Mouse (Mus musculus): ENCODE results near the gene March4. TPM values are rescaled to one million over a fixed set of nuclear protein-coding genes. Genes with fewer than 3 reads are reported as not detected.

March4 gene
- polyA plus RNA-seq, 1 experiment, result 0.07 TPM

GRCm38 (mm10) chr1:72455923-72456322 lies 80.8 kb downstream of the March4 start:
- Histone ChIP-seq H3K36me3 (replicated peaks; ENCODE audit: low read length) (no peaks in the 10 kb centered on the region), H3K27me3 (replicated peaks) (no peaks in the 10 kb centered on the region), H3K9me3 (no peaks in the 10 kb centered on the region), H3K4me1 (no peaks in the 10 kb centered on the region), H3K4me3 (replicated peaks) (no peak overlapping the region)
- TF ChIP-seq FLI1 (IDR thresholded peaks at IDR 0.05; ENCODE audit: low read length) (no peak), GATA1 (IDR thresholded peaks at IDR 0.05; ENCODE audit: borderline replicate concordance, low read length) (no peak)

- TF ChIP-seq FLI1 (IDR thresholded peaks at IDR 0.05; ENCODE audit: low read length) (no peak), GATA1 (IDR thresholded peaks at IDR 0.05; ENCODE audit: borderline replicate concordance, low read length) (no peak)
- Histone ChIP-seq H3K4me3 (replicated peaks) (no peak overlapping the region), H3K36me3 (replicated peaks; ENCODE audit: low read length) (no peaks in the 10 kb centered on the region), H3K4me1 (peaks cover 5% of the 10 kb centered on the region; the same call in 1 of the 2 replicates), H3K9me3 (no peaks in the 10 kb centered on the region), H3K27me3 (replicated peaks) (no peaks in the 10 kb centered on the region)
These were observed 82.0 kb downstream of the March4 start for GRCm38 (mm10) chr1:72454733-72455201.

- Histone ChIP-seq H3K4me1 (peaks cover 6% of the 10 kb centered on the region; the same call in 1 of the 2 replicates), H3K27me3 (replicated peaks) (no peaks in the 10 kb centered on the region), H3K9me3 (no peaks in the 10 kb centered on the region), H3K36me3 (replicated peaks; ENCODE audit: low read length) (no peaks in the 10 kb centered on the region), H3K4me3 (replicated peaks) (no peak overlapping the region)
- TF ChIP-seq FLI1 (IDR thresholded peaks at IDR 0.05; ENCODE audit: low read length), result no peak
- no peak for TF ChIP-seq GATA1 (IDR thresholded peaks at IDR 0.05; ENCODE audit: borderline replicate concordance, low read length)
These were observed 83.9 kb downstream of the March4 start for GRCm38 (mm10) chr1:72452839-72453238.

GRCm38 (mm10) chr1:72450790-72451189 lies 85.9 kb downstream of the March4 start:
- H3K9me3 ChIP-seq, result no peaks in the 10 kb centered on the region
- peaks cover 6% of the 10 kb centered on the region; the same call in 1 of the 2 replicates for H3K4me1 ChIP-seq
- H3K36me3 ChIP-seq (replicated peaks; ENCODE audit: low read length), result no peaks in the 10 kb centered on the region
- no peaks in the 10 kb centered on the region for H3K27me3 ChIP-seq (replicated peaks)
- H3K4me3 ChIP-seq (replicated peaks), result no peak overlapping the region
- TF ChIP-seq GATA1 (IDR thresholded peaks at IDR 0.05; ENCODE audit: borderline replicate concordance, low read length) (no peak), FLI1 (IDR thresholded peaks at IDR 0.05; ENCODE audit: low read length) (no peak)

GRCm38 (mm10) chr1:72449752-72450151 lies 87.0 kb downstream of the March4 start:
- H3K9me3 ChIP-seq, result no peaks in the 10 kb centered on the region
- H3K36me3 ChIP-seq (replicated peaks; ENCODE audit: low read length), result no peaks in the 10 kb centered on the region
- peaks cover 6% of the 10 kb centered on the region; the same call in 1 of the 2 replicates for H3K4me1 ChIP-seq
- no peaks in the 10 kb centered on the region for H3K27me3 ChIP-seq (replicated peaks)
- no peak overlapping the region for H3K4me3 ChIP-seq (replicated peaks)
- TF ChIP-seq FLI1 (IDR thresholded peaks at IDR 0.05; ENCODE audit: low read length), result no peak
- no peak for TF ChIP-seq GATA1 (IDR thresholded peaks at IDR 0.05; ENCODE audit: borderline replicate concordance, low read length)

GRCm38 (mm10) chr1:72442747-72443146 lies 94.0 kb downstream of the March4 start:
- H3K9me3 ChIP-seq, result no peaks in the 10 kb centered on the region
- no peaks in the 10 kb centered on the region for H3K36me3 ChIP-seq (replicated peaks; ENCODE audit: low read length)
- peaks cover 8% of the 10 kb centered on the region for H3K4me1 ChIP-seq
- no peaks in the 10 kb centered on the region for H3K27me3 ChIP-seq (replicated peaks)
- H3K4me3 ChIP-seq (replicated peaks), result no peak overlapping the region
- TF ChIP-seq FLI1 (IDR thresholded peaks at IDR 0.05; ENCODE audit: low read length) (no peak), GATA1 (IDR thresholded peaks at IDR 0.05; ENCODE audit: borderline replicate concordance, low read length) (no peak)

GRCm38 (mm10) chr1:72439146-72439545 lies 97.6 kb downstream of the March4 start:
- Histone ChIP-seq H3K27me3 (replicated peaks) (no peaks in the 10 kb centered on the region), H3K4me1 (peaks cover 8% of the 10 kb centered on the region), H3K9me3 (no peaks in the 10 kb centered on the region), H3K4me3 (replicated peaks) (no peak overlapping the region), H3K36me3 (replicated peaks; ENCODE audit: low read length) (no peaks in the 10 kb centered on the region)
- TF ChIP-seq FLI1 (IDR thresholded peaks at IDR 0.05; ENCODE audit: low read length) (no peak), GATA1 (IDR thresholded peaks at IDR 0.05; ENCODE audit: borderline replicate concordance, low read length) (no peak)

- H3K9me3 ChIP-seq, result no peaks in the 10 kb centered on the region
- no peaks in the 10 kb centered on the region for H3K27me3 ChIP-seq (replicated peaks)
- no peaks in the 10 kb centered on the region for H3K36me3 ChIP-seq (replicated peaks; ENCODE audit: low read length)
- H3K4me3 ChIP-seq (replicated peaks), result no peak overlapping the region
- peaks cover 8% of the 10 kb centered on the region for H3K4me1 ChIP-seq
- TF ChIP-seq GATA1 (IDR thresholded peaks at IDR 0.05; ENCODE audit: borderline replicate concordance, low read length) (no peak), FLI1 (IDR thresholded peaks at IDR 0.05; ENCODE audit: low read length) (no peak)
These were observed 99.8 kb downstream of the March4 start for GRCm38 (mm10) chr1:72436967-72437366.

GRCm38 (mm10) chr1:72434510-72434909 lies 102.2 kb downstream of the March4 start:
- Histone ChIP-seq H3K9me3 (no peaks in the 10 kb centered on the region), H3K4me1 (peaks cover 5% of the 10 kb centered on the region), H3K4me3 (replicated peaks) (no peak overlapping the region), H3K36me3 (replicated peaks; ENCODE audit: low read length) (no peaks in the 10 kb centered on the region), H3K27me3 (replicated peaks) (no peaks in the 10 kb centered on the region)
- TF ChIP-seq FLI1 (IDR thresholded peaks at IDR 0.05; ENCODE audit: low read length) (no peak), GATA1 (IDR thresholded peaks at IDR 0.05; ENCODE audit: borderline replicate concordance, low read length) (no peak)

GRCm38 (mm10) chr1:72432579-72432978 lies 104.2 kb downstream of the March4 start:
- Histone ChIP-seq H3K9me3 (no peaks in the 10 kb centered on the region), H3K36me3 (replicated peaks; ENCODE audit: low read length) (no peaks in the 10 kb centered on the region), H3K4me1 (no peaks in the 10 kb centered on the region), H3K27me3 (replicated peaks) (no peaks in the 10 kb centered on the region), H3K4me3 (replicated peaks) (no peak overlapping the region)
- TF ChIP-seq GATA1 (IDR thresholded peaks at IDR 0.05; ENCODE audit: borderline replicate concordance, low read length) (no peak), FLI1 (IDR thresholded peaks at IDR 0.05; ENCODE audit: low read length) (no peak)
